Mouse (Mus musculus) spleen, adult 10 weeks (tissue): Measurements from ENCODE around the gene Rgs7bp. TPM values are rescaled to one million over a fixed set of nuclear protein-coding genes. Genes with fewer than 3 reads are reported as not detected.

Experiments
- polyA plus RNA-seq: library from polyadenylated mRNA; stranded (reverse); fragments of 350-450 nt; fragmentation: Illumina TruSeq; extraction: RNeasy Lipid Tissue Mini Kit (QIAGEN cat#74804); gene quantifications from one replicate; pipeline ENCODE4 v1.2.3, GENCODE M21; 2015; ENCODE audit warnings: low replicate concordance; ENCODE audit not compliant: insufficient read depth

Gene Rgs7bp
- 1.8 TPM for polyA plus RNA-seq

DNA sequence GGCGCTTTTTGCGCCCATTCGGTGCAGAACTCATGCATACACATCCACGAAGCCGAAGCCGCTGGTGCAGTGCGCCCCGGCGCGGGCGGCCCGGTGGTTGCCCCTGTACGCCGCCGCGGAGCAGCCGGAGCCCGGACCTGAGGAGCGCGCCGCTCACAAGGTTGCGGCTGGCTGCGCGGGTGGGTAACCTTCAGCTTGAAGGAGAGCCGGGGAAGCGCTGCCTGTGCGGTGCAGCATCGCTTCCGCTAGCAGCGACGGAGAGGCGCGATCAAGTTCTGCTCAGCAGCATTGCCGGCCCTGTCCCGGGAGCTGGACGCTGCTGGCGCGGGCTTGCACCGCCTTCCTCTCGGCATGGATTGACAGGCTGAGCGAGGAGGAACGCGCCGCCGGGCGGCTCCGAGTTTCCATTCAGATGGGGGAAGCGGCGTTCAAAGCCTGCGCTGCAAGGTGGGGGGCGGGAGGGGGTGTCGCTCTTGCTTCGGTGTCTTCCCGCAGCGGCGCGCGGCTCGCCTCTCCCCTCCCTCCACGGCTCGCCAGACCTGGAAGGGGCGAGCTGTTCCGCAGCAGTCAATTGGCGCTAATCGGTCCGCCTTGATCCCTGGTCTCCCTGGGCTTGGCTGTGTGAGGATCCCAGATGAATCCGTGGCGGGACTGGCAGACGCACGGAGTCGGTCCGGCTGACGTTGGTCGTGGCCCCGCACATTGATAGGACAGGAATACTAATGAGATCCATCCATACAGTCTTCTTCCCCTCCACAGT lies at the start of gene Rgs7bp:
Gene Rgs7bp (minus strand): TSS at position 750 of the 760 bp plus-strand sequence.

DNA sequence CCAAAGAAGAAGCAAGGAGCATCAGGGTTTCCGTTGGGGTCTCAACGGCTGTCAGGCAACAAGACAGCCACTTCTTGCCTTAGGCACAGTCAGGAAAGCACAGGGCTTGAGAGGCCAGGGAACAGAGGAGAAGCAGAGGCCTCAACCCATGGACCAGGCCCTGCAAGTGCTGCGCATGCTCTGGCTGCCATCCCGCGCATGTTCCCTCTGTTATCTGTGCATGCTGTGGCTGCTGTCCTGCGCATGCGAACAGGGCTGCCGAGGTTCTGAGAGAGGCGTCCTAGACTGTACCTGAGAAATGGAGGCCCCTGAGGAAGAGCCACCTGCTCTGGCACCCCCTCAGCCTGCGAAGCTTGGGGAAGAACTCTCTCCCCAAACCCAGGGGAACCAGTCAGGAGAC lies 27.1 kb upstream of the Rgs7bp start, which contains the start of gene 4933425L06Rik:
Gene 4933425L06Rik (plus strand): TSS at position 261 of the 400 bp plus-strand sequence.

Other genes starting within 250 kb of the Rgs7bp start
- 24.4 TPM for gene Cwc27, start 237.8 kb downstream of the Rgs7bp start, polyA plus RNA-seq
- not detected for gene Shisal2b, start 191.0 kb downstream of the Rgs7bp start, polyA plus RNA-seq
- gene 4933425L06Rik, start 27.2 kb upstream of the Rgs7bp start, polyA plus RNA-seq, result not detected
- gene Rnf180, start 239.9 kb upstream of the Rgs7bp start, polyA plus RNA-seq, result 3.4 TPM